Mouse (Mus musculus) 3134 (cell line): ENCODE measurements around the gene Ndufa13.
A peak's percentile ranks its signal among the peaks of the same experiment; 100 is the strongest.

Source experiments
- DNase-seq: peaks from one replicate; pipeline ENCODE4 v3.0.0-alpha.2; 2011; ENCODE audit warnings: low spot score; ENCODE audit not compliant: insufficient read length; ENCODE audit errors: extremely low read depth

Gene Ndufa13

GRCm38 (mm10) chr8:69881261-69881865 is 21.0 kb downstream of the Ndufa13 start:
- no peak for DNase-seq

DNA sequence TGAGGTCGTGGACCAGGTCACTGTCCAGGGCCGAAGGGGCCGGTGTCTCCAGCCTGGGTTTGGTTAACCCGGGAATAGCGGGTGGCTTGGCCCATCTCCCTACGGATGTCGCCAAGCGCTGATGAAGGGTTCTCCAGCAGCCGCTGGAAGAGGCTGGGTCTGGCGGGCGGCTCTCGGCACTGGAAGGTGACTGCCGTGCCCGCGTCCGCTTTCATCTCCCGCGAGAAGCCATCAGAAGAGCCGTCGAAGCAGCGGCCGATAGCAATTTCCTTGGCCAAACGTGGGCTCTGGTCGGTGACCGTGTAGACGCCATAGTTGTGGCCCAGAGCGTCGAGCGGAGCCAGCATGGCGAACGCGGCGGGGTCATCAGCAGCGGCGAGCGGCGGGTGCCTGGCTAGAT is 21.5 kb downstream of the Ndufa13 start:
- DNase-seq = no peak

DNA sequence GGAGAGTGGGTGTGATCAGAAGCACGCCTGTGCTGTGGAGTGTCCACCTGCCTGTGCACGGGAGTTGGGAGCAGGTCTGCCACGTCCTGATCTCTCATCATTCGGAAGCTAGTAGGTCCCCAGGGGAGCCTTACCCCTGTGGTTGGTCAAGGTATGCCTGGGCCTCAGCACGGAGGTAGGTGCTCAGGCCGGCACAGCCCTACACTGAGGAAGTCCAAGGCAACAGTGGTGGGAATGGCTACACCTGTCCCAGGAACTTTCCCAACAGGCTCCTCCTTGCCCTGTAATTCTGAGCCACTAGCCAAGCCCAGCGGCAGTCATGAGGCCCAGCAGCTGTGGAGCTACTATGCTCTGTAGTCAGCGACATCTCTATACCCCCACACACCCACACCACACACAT is 22.7 kb downstream of the Ndufa13 start:
- DNase-seq = no peak

- no peak for DNase-seq
These were observed 24.4 kb downstream of the Ndufa13 start for GRCm38 (mm10) chr8:69877992-69878391.

GRCm38 (mm10) chr8:69877396-69877795 is 25.0 kb downstream of the Ndufa13 start:
- no peak for DNase-seq

DNA sequence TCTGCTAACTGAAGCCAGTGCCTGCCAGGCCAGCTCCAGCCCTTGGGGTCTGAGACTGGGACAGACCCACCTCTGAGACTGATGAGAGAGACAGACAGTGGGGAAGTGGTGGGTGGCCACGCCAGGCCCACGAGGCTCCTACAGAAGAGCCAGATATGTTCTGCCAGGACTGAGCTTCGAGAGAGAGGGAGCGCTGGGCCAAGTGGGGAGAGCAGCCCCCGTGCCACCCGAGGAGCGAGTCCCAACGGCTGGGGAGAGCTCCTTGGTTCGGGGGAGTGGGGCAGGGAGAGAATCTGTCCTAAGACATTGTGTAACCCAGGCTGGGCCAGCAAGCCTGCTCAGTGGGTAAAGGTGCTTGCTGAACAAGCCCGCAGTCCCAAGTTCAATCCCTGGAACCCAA is 25.4 kb downstream of the Ndufa13 start:
- DNase-seq = no peak

GRCm38 (mm10) chr8:69876097-69876496 is 26.3 kb downstream of the Ndufa13 start:
- peak; percentile 55 for DNase-seq

- DNase-seq = peak; percentile 84
These were observed 27.7 kb downstream of the Ndufa13 start for GRCm38 (mm10) chr8:69874654-69875053.

- no peak for DNase-seq
These were observed 28.2 kb downstream of the Ndufa13 start for GRCm38 (mm10) chr8:69874155-69874554.

- no peak for DNase-seq
These were observed 31.5 kb downstream of the Ndufa13 start for GRCm38 (mm10) chr8:69870907-69871306.

DNA sequence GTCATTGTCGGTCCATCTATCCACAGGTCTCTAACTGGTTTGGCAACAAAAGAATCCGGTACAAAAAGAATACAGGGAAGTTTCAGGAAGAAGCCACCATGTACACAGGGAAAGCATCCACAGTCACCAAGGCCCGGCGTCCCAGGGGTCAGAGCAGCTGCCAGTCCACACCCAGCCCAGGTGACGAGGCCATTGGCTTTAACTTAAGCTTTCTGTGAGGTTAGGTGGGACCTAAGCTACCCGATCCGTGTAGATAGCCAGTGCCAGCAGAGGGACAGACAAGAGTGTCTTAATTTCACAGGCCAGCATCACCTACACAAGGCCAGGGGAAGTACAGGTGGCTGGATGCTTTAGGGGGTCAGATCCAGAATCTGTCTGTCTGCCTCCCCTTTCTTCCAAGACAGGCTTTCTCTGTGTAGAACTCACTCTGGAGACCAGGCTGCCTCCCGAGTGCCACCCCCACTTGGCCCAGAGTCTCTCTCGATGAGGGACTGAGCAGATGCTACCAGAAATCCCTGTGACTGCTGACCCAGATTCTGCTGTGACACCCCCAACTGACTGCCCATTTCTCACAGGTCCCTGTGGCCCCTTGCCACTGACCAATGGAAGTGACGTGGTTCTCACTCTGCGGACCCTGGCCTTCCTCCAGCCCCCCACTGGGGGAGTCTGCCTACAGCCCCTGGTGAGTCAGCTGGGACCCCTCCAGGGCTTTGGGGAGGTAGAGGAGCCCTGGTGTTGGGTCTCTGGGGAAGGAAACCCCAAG is 32.2 kb downstream of the Ndufa13 start:
- DNase-seq = no peak

DNA sequence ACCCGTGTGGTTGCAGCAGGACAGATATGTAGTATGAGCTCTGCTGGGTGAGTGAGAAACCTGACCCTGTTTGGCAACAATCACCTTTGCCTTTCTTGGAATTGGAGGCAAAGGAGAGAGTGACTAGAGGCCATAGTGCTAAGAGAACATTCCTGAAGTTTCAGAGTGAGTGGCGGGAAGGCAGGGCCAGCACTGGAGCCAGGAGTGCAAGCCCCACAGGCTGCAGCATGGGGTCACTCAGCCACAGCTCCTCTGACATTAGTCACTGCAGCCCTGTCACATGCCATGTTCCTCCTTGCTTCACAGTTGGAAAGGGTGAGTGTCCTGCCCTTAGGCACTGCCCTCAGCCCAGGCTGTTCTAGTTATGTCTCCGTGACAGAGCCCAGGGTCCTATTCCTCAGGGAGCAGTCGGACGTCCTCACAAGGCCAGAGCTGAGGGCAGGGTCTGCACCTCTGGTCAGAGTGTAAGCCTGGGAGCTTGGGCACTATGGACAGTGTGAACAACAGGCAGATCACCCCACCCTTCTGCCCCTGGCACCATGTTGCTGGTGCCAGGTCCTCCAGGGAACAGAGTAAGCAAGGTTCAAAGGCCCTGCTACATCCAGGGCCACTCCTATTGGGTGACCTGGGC is 34.5 kb downstream of the Ndufa13 start:
- peak; percentile 76 for DNase-seq

GRCm38 (mm10) chr8:69864180-69864579 is 38.2 kb downstream of the Ndufa13 start:
- no peak for DNase-seq

DNA sequence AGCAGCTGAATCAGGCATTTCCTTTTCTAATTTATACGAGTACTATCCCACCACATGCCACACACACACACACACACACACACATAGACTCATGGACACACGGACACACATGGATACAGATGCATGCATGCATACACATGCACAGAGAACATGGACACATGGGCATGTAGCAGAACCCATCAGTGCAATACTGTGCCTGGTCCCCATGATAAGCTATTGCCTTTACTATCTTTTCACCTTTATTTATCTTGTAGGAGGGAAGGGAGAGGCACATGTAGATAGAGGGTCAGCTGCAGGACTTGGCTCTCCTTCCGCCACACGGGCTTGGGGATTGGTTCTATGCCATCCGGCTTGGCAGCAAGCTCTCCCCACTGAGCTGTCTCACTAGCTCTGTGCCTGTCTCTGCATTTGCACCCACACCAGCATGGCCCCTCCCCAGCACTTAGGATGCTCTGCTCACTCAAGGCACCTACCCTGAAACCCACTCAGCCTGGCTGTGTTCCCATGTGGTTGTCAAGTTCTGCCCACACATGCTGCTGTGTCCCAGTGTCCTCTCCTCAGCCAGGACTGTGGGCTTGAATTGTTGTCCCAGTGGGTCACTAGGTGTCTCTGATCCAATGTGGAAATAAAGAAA is 38.9 kb downstream of the Ndufa13 start:
- no peak for DNase-seq

GRCm38 (mm10) chr8:69861251-69861650 is 41.1 kb downstream of the Ndufa13 start:
- DNase-seq = no peak

DNA sequence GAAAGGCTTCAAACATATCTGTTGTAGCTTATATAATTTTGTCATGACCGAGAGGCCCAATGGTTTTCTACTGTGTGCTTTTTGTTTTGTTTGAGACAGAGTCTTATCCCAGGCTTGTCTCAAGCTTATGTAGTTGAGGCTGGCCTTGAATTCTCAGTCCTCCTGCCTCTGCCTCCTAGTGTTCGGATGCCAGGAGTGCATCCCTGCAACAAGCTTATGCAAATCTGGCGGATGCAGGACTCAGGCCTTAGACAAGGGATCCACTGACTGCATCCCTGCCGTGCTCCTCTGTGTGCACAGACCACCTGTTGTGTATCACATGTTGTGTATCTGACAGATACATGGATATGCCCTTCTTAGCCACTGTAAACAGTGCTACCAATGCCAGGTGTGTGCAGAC is 41.6 kb downstream of the Ndufa13 start:
- DNase-seq = no peak

DNA sequence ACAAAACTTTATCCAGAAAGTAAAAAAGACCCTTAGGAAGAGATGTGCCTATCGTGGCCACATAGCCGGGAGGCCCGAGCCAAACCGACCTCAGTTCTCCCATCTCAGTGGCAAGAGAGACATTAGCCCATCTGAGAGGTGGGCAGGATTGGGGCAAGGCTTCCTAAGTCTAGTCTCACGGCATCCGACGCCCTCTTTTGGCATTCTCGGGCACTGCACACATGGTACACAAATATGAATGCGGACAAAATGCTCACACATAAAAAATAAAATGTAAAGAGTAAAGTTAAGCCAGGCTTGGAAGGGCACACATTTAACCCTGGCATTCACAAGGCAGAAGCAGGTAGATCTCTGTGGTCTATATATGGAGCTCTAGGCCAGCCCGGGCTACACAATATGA is 48.5 kb downstream of the Ndufa13 start:
- DNase-seq = no peak

DNA sequence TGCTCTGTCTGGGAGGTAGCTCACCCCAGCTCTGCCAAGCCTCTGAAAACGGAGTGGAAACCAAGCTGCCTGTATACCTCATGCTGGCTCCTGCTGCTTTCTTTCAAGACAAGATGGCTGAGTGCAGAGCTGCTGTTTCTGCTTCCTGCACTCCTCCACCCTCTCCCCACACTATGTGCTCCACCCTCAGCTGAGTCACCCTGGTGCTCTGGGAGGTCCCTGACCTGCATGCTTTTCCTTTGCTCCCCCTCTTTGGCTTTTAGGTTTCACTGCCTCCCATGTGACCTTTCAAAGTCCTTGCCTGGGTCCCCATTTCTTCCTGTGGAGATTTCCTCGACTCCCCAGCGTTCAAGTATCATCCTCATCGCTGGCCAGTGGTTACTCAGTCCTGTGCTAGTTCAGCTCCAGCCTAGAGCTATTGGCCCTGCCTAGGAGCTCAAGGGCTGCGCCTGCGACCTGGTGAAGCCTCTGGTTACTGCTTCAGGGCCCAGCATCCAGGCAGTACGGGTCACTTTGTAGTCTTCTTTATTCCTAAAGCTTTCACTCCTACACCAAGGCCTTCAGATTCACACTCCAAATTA is 51.3 kb downstream of the Ndufa13 start:
- peak; percentile 26 for DNase-seq

DNA sequence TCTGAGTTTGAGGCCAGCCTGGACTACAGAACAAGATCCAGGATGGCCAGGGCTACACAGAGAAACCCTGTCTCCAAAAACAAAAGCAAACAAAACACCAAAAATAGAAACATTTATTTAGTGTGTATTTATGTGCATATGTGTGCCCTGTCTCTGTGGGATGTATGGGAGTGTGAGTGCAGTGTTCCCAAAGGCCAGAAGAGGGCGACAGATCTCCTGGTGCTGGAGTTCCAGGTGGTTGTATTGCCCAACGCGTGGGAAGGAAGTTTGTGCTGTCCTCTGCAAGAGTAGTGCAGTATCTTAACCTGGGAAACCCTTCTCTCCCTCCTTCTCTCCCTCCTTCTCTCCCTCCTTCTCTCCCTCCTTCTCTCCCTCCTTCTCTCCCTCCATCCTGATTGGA is 52.5 kb downstream of the Ndufa13 start:
- DNase-seq = no peak

DNA sequence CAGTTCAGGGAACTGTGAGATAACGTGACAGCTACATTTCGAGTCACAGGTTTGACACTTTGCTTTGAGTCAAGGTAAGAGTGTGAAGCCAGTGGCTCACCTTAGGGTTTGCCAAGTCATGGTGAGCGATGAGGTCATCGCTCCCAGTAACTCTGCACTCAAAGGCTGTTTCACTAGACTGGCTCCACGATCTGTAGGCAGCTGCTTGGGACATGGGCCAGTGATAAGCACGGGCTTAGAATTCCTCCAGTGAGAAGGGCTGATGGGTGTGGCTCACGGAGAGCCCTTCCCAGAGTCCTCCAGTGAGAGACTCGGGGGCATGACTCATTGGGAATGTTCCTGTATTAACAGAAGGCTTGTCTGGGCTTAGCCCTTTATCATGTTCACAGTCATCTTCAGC is 53.4 kb downstream of the Ndufa13 start:
- peak; percentile 75 for DNase-seq
